Mouse (Mus musculus) cortical plate, adult 2 months (tissue): Measurements from ENCODE around the gene Jpt2. TPM values are rescaled to one million over a fixed set of nuclear protein-coding genes. Genes with fewer than 3 reads are reported as not detected.

ENCODE experiments used
- H3K27ac ChIP-seq: fragments of 200-500 bp; 2 replicates; pipeline ENCODE4 v1.5.1; 2012; ENCODE audit warnings: low read length, control low read depth, inconsistent platforms; ENCODE audit not compliant: insufficient read depth
- H3K4me1 ChIP-seq: fragments of 200-500 bp; 2 replicates; pipeline ENCODE4 v1.6.1; 2011; ENCODE audit warnings: low read length; ENCODE audit not compliant: control insufficient read depth, insufficient read depth
- H3K4me3 ChIP-seq: fragments of 200-500 bp; 2 replicates; pipeline ENCODE4 v1.5.1; 2011; ENCODE audit warnings: mild to moderate bottlenecking, low read length, control low read depth; ENCODE audit not compliant: insufficient read depth
- CTCF ChIP-seq: fragments of 200-500 bp; IDR thresholded peaks from 2 replicates; pipeline ENCODE4 v1.5.1; 2011; ENCODE audit warnings: mild to moderate bottlenecking, control low read depth, low read length; ENCODE audit not compliant: insufficient read depth; ENCODE audit errors: extremely low read depth
- POLR2A ChIP-seq: fragments of 200-500 bp; IDR thresholded peaks from 2 replicates; pipeline ENCODE4 v1.6.1; 2011; ENCODE audit warnings: mild to moderate bottlenecking, low read length, control low read depth; ENCODE audit not compliant: insufficient read depth; ENCODE audit errors: extremely low read depth
- polyA plus RNA-seq: library from polyadenylated mRNA; depleted of rRNA; stranded (reverse); fragments of >200 nt; gene quantifications from 2 replicates; pipeline ENCODE4 v1.2.3, GENCODE M21; 2012

The Jpt2 gene
- polyA plus RNA-seq, 1 experiment, result 6.2 TPM

DNA sequence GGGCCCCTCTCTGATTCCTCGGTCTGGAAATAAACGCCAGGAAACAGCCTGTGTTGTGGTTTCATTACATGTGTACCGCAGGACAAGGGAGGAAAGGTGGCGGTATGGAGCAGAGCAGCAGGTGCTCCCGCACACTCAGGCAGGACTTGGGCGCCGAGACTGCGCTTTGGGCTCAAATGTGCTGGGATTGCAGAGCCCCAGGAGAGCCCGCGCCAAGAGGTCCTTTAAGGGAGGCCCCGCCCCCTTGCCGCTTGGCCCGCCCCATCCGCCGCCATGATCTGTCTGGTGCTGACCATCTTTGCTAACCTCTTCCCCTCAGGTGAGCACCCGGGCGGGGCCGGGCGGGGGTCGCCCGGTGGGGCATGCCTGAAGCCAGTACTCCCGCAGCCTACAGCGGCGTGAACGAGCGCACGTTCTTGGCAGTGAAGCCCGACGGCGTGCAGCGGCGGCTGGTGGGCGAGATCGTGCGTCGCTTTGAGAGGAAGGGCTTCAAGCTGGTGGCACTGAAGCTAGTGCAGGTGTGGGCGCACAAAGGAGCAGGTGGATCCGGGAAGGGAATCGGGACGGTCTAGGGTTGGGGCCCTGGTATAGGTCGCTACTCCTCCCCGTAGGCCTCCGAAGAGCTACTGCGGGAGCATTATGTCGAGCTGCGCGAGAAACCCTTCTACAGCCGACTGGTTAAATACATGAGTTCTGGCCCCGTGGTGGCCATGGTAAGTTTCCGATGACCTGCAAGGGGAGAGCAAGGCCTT lies 64.1 kb downstream of the Jpt2 start, which contains the start of gene Nme3:
TSS of gene Nme3 (plus strand) at position 260 of the 752 bp plus-strand sequence.
- H3K4me3 ChIP-seq, result peak within 1 kb of the TSS; percentile 80
- H3K4me1 ChIP-seq, result peaks cover 5% of the 10 kb centered on the region; the same call in 1 of the 2 replicates
- peak; percentile 58; the same call in 1 of the 2 replicates for TF ChIP-seq POLR2A
- no peak for TF ChIP-seq CTCF
- H3K27ac ChIP-seq, result peak within 1 kb of the TSS; percentile 85

DNA sequence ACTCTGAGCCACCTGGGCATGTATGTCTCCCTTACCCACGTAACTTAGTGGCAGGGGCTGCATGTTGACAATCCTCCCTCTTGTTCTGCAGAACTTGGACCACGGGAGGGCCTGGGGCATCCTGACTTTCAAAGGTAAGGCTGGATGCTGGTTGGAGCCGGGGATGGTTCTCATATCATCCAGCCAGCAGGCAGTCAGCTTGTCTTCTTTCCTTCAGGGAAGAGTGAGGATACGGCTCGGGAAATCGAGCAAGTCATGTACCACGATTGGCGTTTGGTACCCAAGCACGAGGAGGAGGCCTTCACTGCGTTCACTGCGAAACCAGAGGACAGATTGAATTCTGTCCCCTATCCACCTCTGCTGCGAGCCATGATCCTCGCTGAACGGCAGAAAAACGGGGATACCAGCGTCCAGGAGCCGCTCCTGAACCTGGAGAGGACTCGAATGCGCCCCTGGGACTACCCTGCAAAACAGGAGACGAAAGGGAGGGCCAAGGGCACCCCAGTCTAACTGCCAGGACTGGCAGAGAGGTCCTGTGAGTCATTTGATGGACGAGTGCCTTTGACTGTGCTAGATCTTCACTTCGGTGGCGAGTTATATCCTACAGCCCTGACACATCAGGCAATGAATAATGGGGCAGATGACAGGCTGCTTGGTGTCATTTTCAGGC lies 64.8 kb downstream of the Jpt2 start:
- H3K4me1 ChIP-seq, result peaks cover 5% of the 10 kb centered on the region; the same call in 1 of the 2 replicates
- peak overlapping the region; percentile 85 for H3K27ac ChIP-seq
- TF ChIP-seq CTCF (no peak), POLR2A (no peak)
- H3K4me3 ChIP-seq, result peak overlapping the region; percentile 80

DNA sequence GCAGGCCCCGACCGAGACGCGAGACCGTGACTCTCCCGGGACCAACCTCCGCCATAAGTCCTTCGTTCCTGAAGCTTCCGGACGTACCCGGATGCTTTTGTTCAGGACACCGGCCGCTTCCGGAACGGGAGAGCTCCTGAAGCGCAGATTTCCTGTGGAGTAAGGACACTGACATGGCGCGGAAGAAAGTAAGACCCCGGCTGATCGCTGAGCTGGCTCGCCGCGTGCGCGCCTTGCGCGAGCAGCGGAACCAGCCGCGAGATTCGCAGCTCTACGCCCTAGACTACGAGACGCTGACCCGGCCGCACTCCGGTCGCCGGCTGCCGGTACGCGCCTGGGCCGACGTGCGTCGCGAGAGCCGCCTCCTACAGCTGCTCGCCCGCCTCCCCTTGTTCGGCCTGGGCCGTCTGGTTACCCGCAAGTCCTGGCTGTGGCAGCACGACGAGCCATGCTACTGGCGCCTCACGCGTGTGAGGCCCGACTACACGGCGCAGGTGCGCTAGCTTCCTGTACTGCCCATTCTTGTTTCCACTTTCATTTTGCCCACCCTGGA lies 65.4 kb downstream of the Jpt2 start, which contains the start of the genes Eme2 and Mrps34:
TSS of gene Eme2 (minus strand) at position 93 of the 553 bp plus-strand sequence.
TSS of gene Mrps34 (plus strand) at position 122 of the 553 bp plus-strand sequence.
- peak within 1 kb of the TSS; percentile 85 for H3K27ac ChIP-seq
- peaks cover 5% of the 10 kb centered on the region; the same call in 1 of the 2 replicates for H3K4me1 ChIP-seq
- TF ChIP-seq CTCF (no peak), POLR2A (peak; percentile 75)
- H3K4me3 ChIP-seq, result peak within 1 kb of the TSS; percentile 80

DNA sequence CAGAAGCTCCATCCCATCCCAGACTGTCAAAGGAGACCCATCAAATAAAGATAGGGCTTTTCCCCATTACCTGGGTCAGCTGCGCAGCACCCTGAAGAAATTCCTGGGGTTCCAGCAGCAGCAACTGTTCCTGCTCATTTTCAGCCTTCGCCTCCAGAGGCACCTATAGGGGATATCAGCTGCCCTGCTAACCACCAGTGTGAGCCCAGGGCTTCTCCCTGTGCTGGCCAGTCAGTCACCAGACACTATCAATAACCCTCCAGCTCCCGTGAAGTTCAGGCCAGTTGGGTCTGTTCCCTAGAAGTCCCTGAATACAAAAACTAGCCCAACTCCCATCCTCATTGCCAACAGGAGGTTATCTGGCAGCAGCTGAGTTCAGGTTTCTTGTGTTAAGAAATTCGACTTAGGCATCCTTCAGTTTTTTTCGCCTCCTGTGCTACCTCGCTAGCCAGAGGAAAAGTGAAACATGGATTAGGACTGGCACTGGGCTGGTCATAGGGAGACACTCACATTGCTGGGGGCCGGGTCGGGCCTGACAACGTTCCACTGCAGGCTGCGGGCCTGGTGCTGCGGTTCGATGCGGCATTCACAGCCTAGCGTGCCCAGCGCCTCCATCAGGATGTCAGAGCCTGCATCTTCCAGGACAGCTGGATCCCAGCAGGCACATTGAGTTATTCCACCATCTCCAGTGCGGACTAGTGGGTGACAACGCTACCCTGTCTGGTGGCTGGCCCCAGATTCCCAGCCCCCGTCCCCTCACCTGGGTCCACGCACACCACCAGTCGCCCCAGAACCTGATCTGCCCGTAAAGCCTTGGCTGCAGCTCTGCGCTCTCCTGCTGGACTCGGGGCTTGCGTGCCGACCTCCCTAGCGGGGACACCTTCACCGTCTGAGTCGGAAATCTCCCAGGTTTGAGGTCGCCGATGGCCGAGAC lies 66.2 kb downstream of the Jpt2 start:
- Histone ChIP-seq H3K4me1 (peaks cover 4% of the 10 kb centered on the region; the same call in 1 of the 2 replicates), H3K4me3 (peak overlapping the region; percentile 80), H3K27ac (no peak overlapping the region)
- TF ChIP-seq POLR2A (no peak), CTCF (no peak)

DNA sequence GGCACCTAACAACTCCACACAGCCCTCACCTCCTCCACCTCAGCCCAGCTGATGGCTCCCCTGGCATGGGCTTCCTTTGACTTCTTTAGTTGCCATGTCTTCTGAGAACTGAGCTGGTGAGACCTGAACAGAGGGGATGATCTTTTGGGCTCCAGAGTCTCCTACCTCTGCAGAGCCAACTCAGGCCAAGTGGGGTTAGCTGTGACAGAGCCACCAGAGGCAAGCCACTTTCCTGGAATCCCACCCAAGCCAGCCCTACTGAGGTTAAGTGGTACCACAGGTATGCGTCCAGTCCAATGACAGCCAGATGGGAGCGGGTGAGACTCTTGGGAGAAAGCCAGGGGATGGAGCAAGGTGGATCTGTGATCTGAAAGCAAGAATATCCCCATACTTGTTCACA lies 67.2 kb downstream of the Jpt2 start:
- H3K27ac ChIP-seq, result no peak overlapping the region
- no peak overlapping the region for H3K4me3 ChIP-seq
- H3K4me1 ChIP-seq, result peaks cover 4% of the 10 kb centered on the region; the same call in 1 of the 2 replicates
- TF ChIP-seq POLR2A, result 0 out of 2 replicates have a peak, but pooled peaks have one; percentile 15
- TF ChIP-seq CTCF, result no peak

DNA sequence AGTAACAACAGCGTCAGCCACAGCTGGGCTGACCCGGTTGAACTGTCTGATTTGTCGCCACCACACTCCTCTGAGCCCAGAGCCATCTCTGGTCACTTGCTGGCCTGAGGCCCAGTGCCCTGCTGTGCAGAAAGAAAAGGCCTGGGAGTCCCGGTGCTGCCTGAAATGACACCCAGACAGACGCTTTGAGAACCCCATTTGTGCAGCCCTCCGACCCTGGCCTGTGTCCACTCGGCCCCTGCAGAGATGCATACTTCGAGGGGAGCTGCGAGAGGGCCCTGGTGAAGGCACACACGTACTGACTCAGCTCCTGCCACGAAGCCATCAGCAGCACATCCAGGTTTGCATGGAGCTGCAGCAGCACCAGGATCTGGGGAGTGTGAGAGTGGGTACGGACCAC lies 67.7 kb downstream of the Jpt2 start:
- Histone ChIP-seq H3K4me3 (no peak overlapping the region), H3K4me1 (peaks cover 4% of the 10 kb centered on the region; the same call in 1 of the 2 replicates), H3K27ac (no peak overlapping the region)
- TF ChIP-seq CTCF (no peak), POLR2A (no peak)

DNA sequence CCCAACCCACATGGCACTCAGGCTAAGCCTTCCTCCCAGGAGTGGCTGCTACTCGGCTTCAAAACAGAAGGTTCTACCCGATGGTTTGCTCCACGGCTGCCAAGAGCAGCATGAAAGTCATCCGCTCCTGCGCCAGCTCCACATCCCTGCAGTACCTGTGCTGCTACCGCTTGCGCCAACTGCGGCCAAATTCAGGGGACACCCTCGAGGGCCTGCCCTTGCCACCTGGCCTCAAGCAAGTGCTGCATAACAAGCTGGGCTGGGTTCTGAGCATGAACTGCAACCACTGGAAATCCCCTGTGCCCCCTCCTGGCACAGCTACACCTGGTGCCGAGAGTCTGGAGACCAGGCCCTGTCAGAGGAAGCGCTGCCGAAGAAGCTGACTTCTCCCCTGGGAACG lies 69.2 kb downstream of the Jpt2 start:
- no peak for TF ChIP-seq CTCF
- no peak for TF ChIP-seq POLR2A
- H3K4me1 ChIP-seq, result peaks cover 3% of the 10 kb centered on the region; the same call in 1 of the 2 replicates
- no peak overlapping the region for H3K4me3 ChIP-seq
- no peak overlapping the region for H3K27ac ChIP-seq

DNA sequence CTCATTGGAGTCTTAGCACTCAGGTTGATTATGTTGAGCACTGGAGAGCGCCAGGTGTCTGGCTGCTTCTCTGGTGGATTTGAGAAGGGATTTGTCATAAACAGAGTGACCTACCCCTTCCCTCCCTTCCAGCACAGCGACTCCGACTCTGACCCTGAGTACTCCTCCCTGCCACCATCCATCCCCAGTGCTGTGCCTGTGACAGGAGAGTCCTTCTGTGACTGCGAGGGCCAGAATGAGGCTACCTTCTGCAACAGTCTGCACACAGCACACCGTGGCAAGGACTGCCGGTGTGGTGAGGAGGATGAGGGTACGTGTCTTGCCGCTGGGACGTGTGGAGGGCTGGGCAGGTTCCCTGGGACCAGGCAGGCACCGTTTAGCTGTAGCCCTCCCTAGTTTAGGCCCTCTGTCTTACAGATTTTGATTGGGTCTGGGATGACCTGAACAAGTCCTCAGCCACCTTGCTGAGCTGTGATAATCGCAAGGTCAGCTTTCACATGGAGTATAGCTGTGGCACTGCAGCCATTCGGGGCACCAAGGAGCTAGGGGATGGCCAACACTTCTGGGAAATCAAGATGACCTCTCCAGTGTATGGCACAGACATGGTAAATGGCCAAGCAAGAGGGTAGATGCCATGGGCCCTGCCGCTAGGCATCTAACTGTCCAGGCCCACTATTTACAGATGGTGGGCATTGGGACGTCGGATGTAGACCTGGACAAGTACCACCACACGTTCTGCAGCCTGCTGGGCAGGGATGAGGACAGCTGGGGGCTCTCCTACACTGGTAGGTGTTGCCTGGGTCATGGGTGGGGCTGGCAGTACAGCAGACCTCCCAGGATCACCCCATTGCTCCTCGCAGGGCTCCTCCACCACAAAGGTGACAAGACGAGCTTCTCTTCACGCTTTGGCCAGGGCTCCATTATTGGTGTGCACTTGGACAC lies 70.1 kb downstream of the Jpt2 start:
- H3K27ac ChIP-seq, result no peak overlapping the region
- H3K4me1 ChIP-seq, result peaks cover 4% of the 10 kb centered on the region; the same call in 1 of the 2 replicates

More for the DNA sequence above, 70.1 kb downstream of the Jpt2 start:
- no peak overlapping the region for H3K4me3 ChIP-seq
- TF ChIP-seq CTCF (no peak), POLR2A (peak; percentile 43)
